Mouse (Mus musculus) lung, postnatal 10 days (tissue): ENCODE data around the gene Ceacam13.
"Not testable (repeated sequence)": the region's sequence is repeated elsewhere in the genome, so short reads cannot be mapped to it uniquely, and the experiment has no call there.

Experiments
- DNase-seq: peaks from one replicate; pipeline ENCODE4 v3.0.0; 2021

Ceacam13 gene

DNA sequence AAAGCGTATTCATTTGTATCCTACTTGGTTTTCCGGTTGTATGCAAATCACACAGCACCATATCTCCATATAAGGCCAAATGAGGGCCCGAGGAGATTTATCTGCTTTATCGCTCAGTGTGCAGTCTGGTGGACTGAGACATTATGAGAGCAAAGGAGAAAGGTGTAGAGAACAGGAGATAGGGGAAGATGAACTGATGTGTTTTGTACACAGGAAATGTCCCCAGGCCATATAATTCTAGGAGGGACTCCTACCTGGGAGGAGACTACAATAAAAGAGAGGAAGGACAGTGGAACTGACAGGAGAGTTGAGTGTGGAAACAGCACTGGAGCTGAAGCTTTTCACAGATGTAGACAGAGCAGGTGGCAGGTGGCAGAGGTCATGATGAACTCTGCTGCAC, at the start of gene Ceacam13:
TSS of gene Ceacam13 (plus strand) at position 301 of the 400 bp plus-strand sequence.
- no peak for DNase-seq

- no peak for DNase-seq
Observed at GRCm38 (mm10) chr7:17971824-17972223, 37.9 kb upstream of the Ceacam13 start, which contains the start of gene Ceacam11. Gene Ceacam11, plus strand, starts transcription at chr7:17972124.

DNA sequence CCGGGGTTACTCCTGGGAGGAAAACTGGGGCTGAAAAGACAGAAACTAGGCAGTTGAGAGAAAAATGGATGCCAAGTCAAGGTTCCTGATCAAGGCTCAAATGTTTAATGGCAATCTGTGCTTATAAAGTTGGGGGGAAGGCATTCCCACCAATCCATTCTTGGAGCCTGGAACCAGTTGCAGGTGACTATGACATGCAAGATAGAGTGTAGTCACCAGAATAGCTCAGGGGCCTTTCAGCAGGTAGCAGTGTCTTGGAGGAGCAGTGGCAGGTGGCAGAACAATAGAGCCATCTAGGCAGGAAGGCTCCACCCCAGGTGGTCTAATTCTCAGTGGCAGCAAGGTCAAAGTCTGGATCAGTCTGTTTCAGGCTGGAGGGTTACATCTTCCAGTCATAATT, 8.6 kb upstream of the Ceacam13 start:
- DNase-seq = not testable (repeated sequence)

GRCm38 (mm10) chr7:18065629-18066028, 55.9 kb downstream of the Ceacam13 start, which contains the start of gene Ceacam12:
Gene Ceacam12, plus strand, starts transcription at chr7:18065929.
- DNase-seq = no peak
